Mouse (Mus musculus) stomach, embryonic 15.5 days (tissue): ENCODE results near the gene Mrps7. TPM values are rescaled to one million over a fixed set of nuclear protein-coding genes. Genes with fewer than 3 reads are reported as not detected.

Source experiments
- ATAC-seq: fragments of 200-750 bp; cut with Nextera tagmentation; 2 replicates; pipeline ENCODE4 v1.8.0; 2017; ENCODE audit warnings: low read depth, moderate number of reproducible peaks, moderate TSS enrichment; ENCODE audit not compliant: insufficient read depth, low FRiP score
- H3K27ac ChIP-seq: fragments of 300-500 bp; sonication (generic); 2 replicates; pipeline ENCODE4 v1.5.1; 2015; ENCODE audit warnings: mild to moderate bottlenecking, inconsistent platforms
- H3K27me3 ChIP-seq: fragments of 300-500 bp; sonication (generic); replicated peaks from 2 replicates; pipeline ENCODE4 v1.6.1; 2015; ENCODE audit warnings: inconsistent platforms
- H3K36me3 ChIP-seq: fragments of 300-500 bp; sonication (generic); 2 replicates; pipeline ENCODE4 v1.6.1; 2015; ENCODE audit warnings: inconsistent platforms
- H3K4me1 ChIP-seq: fragments of 300-500 bp; sonication (generic); 2 replicates; pipeline ENCODE4 v1.6.1; 2015; ENCODE audit warnings: inconsistent platforms
- H3K4me2 ChIP-seq: fragments of 300-500 bp; sonication (generic); 2 replicates; pipeline ENCODE4 v1.6.1; 2015; ENCODE audit warnings: mild to moderate bottlenecking, inconsistent platforms
- H3K4me3 ChIP-seq: fragments of 300-500 bp; sonication (generic); replicated peaks from 2 replicates; pipeline ENCODE4 v1.5.1; 2015; ENCODE audit warnings: inconsistent platforms
- H3K9ac ChIP-seq: fragments of 300-500 bp; sonication (generic); 2 replicates; pipeline ENCODE4 v1.6.1; 2015; ENCODE audit warnings: inconsistent platforms
- H3K9me3 ChIP-seq: fragments of 300-500 bp; sonication (generic); 2 replicates; pipeline ENCODE4 v1.6.1; 2016; ENCODE audit warnings: inconsistent platforms
- WGBS: fragments of 180-500 bp; shearing (Covaris S2); methylation state at CpG from one replicate; pipeline ENCODE4 v1.1.7; 2015; 5-methylcytosine and 5-hydroxymethylcytosine counted together
- polyA plus RNA-seq: library from polyadenylated mRNA; unstranded; fragments of >200 nt; fragmentation: Nextera tagmentation; extraction: Ambion mirVana; gene quantifications from 2 replicates; pipeline ENCODE4 v1.2.1, GENCODE M21; 2015

Gene Mrps7
- polyA plus RNA-seq, 1 experiment from 2014 or later, result 81.7 TPM

DNA sequence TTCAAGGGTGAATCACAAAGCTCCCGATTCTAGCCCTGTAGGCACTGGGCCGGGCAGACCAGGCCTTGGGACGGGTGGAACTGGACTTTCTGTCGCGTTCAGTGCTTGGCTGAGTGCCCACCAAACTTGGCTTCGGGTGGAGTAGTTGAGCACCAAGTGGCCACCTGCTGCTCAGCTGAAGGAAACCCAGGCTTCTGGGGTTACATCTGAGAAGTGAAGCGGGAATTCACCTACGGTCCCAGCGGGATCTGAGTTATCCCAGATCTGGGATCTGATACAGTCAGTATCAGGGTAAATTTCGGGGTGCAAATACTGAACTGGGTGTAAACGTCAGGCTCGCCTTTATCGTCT, 8.3 kb downstream of the Mrps7 start:
- H3K4me3 ChIP-seq, result peak overlapping the region; percentile 79
- peaks cover 19% of the 10 kb centered on the region; the same call in 1 of the 2 replicates for H3K4me1 ChIP-seq
- peaks cover 18% of the 10 kb centered on the region for H3K36me3 ChIP-seq
- ATAC-seq, result peak; percentile 5
- H3K4me2 ChIP-seq, result peak overlapping the region; percentile 91
- peak overlapping the region; percentile 81 for H3K9ac ChIP-seq
- H3K27me3 ChIP-seq, result no peaks in the 10 kb centered on the region
- no peaks in the 10 kb centered on the region for H3K9me3 ChIP-seq
- WGBS, result under 1% methylated on average over 13 of the region's 13 CpGs
- H3K27ac ChIP-seq, result peak overlapping the region; percentile 98

DNA sequence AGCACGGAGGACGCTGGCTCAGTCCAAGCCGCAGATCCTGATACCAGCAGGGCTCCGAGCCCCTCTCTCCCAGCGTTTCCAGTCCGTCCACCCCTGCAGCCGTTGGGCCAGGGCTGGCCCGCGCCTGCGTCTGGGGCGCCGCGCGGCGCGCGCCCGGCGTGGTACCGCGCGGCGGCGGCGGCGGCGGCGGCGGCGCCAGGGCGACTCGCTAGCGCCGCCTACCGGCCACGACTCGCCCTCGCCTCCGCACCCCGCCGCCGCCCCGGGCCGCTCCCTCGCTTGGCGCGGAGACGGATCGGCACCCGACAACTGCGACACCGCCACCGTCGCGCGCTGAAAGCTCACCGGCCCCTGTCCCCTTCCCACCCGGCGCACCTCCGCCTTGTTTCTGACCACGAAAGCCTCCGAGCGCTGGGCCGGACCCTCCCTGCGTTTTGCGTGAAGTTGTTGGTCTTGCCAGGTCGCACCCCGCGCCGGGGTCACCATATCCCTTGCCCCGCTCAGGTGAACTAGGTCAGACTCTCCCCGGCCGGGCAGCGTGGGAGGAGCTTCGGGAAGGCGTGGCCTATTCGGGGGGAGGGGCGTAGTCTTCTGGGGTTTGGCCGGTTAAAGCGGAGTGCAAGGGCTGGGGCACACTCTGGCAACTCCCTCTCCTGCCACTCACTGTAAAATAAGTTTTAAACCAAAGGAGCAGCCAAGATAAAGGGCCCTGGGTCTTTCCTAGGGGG, 8.8 kb downstream of the Mrps7 start, which contains the start of gene Mif4gd:
TSS of gene Mif4gd (minus strand) at position 560 of the 728 bp plus-strand sequence.
- Histone ChIP-seq H3K4me3 (peak within 1 kb of the TSS; percentile 79), H3K4me1 (peaks cover 19% of the 10 kb centered on the region; the same call in 1 of the 2 replicates), H3K27ac (peak within 1 kb of the TSS; percentile 98), H3K27me3 (no peaks in the 10 kb centered on the region), H3K36me3 (peaks cover 18% of the 10 kb centered on the region; the same call in 1 of the 2 replicates), H3K4me2 (peak within 1 kb of the TSS; percentile 91), H3K9me3 (no peaks in the 10 kb centered on the region), H3K9ac (peak within 1 kb of the TSS; percentile 81)
- WGBS, result under 1% methylated on average over 68 of the region's 80 CpGs
- peak; percentile 84 for ATAC-seq

DNA sequence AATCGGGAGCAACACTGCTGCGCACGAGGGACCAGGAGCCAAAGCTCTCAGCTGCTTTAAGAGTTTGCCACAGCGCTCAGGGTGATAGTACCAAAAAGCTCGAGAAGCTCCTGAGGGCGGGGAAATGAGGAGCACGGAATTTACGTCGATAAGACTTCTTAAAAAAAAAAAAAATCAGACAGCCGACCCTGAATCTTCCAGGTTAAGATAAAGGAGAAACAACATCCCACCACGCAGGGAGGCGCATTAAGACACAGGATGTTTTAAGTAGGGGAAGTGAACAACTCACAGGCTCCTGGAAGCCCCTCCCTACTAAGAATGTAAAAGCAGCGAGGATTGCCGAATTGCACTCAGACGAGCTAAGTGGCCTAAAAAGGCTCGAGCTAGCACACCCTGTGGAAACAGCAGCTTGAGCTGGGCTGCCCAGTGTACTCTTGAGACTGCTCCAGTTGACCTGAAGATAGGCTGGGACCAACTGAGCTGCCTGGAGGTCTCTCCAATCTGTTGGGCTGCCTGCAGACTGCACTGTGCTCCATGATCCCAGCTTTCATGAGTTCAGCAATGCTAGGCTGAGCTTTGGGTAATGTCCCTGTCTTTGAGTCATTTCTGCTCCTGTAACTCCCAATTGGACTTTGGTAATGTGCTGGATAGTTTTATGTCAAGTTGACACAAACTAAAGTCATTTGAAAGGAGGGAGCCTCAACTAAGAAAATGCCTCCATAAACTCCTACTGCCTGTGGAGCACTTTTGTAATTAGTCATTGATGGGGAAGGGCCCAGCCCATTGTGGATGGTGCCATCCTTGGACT, 9.6 kb downstream of the Mrps7 start:
- ATAC-seq, result no peak
- H3K4me1 ChIP-seq, result peaks cover 19% of the 10 kb centered on the region; the same call in 1 of the 2 replicates

DNA sequence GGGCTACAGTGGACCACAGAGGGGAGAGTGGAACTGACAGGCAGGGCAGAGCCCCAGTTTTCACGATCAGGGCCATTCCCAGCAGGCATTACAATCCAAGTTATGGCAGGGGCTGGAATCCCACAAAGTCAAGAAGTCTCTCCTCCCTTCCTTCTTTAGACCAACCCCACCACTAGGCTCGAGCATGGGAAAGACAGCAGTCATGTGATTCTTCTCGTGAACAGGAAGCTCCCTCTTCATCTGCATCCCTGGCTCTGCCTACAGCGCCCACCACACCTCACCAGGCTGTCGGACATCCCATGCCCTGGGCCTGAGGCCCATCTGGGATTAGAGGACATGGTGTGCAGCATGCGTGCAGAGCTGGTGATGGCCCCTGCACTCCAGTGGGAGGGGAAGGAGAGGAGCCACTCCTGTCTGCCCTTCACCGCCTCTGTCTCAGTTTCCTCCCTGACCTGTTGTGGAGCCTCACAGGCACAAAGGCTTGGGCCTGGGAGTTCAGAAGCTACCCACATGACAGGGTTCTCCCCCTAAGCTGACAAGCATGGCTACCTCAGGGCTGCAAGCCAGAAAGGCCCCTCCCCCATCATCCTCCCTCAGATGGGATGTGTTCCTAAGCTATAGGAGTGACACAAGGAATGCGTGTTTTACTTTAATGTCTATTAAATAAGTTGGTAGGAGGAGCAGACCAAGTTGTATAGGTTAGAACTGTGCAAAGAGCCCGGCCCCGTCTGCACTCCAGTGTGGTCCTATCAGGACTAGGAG, 10.8 kb downstream of the Mrps7 start:
- no peak for ATAC-seq
- H3K27me3 ChIP-seq, result no peaks in the 10 kb centered on the region
- no peaks in the 10 kb centered on the region for H3K9me3 ChIP-seq
- H3K27ac ChIP-seq, result 0 out of 2 replicates have a peak overlapping the region, but pooled peaks have one; percentile 27
- peaks cover 19% of the 10 kb centered on the region; the same call in 1 of the 2 replicates for H3K4me1 ChIP-seq
- WGBS, result 78% methylated on average over 10 of the region's 10 CpGs
- no peak overlapping the region for H3K4me2 ChIP-seq
- H3K36me3 ChIP-seq, result peaks cover 5% of the 10 kb centered on the region; the same call in 1 of the 2 replicates
- H3K4me3 ChIP-seq, result no peak overlapping the region
- no peak overlapping the region for H3K9ac ChIP-seq

More for the DNA sequence above, 9.6 kb downstream of the Mrps7 start:
- Histone ChIP-seq H3K9me3 (no peaks in the 10 kb centered on the region), H3K27ac (peak overlapping the region; percentile 98), H3K36me3 (peaks cover 14% of the 10 kb centered on the region; the same call in 1 of the 2 replicates), H3K9ac (peak overlapping the region; percentile 81), H3K27me3 (no peaks in the 10 kb centered on the region), H3K4me3 (peak overlapping the region; percentile 79), H3K4me2 (peak overlapping the region; percentile 91)
- WGBS, result 0% methylated on average over 16 of the region's 16 CpGs

DNA sequence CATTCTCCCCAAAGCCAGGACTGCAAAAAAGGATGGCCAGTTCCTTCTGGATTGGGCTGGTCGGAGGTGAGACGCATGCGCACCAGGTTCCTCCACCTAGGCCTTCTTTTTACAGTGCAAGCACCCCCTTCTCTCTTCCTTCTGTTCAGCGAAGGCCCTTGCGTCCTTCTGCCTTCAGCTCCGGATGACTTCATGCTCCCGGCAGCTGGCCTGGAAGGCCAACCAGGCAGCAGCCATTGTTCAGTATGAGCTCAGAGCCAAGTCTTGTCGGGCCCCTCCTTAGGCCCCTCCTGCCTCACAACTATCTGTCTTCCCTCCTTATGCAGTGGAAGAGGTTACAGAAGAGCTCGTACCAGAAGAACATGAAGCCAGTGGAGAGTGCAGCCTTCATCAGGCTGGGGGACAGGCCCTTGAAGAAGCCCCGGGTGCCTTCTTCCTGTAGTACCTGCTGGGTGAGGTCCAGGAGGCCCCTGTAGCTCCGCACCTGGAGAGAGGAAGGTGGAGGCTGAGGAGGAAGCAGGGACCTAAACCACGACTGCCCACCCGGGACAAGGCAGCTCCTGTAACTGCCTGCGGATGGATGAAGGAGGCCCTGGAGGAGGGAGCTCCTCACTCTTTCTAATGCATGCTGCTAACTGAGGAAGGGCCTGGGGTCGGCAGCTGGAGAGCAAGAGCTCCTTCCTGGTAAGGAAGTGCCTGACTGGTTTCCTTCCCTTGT, 11.5 kb downstream of the Mrps7 start:
- Histone ChIP-seq H3K36me3 (peaks cover 5% of the 10 kb centered on the region; the same call in 1 of the 2 replicates), H3K9ac (no peak overlapping the region), H3K27me3 (no peaks in the 10 kb centered on the region), H3K4me1 (peaks cover 19% of the 10 kb centered on the region; the same call in 1 of the 2 replicates), H3K4me2 (no peak overlapping the region), H3K27ac (peak overlapping the region; percentile 27), H3K4me3 (no peak overlapping the region), H3K9me3 (no peaks in the 10 kb centered on the region)
- 76% methylated on average over 15 of the region's 15 CpGs for WGBS
- ATAC-seq, result no peak

DNA sequence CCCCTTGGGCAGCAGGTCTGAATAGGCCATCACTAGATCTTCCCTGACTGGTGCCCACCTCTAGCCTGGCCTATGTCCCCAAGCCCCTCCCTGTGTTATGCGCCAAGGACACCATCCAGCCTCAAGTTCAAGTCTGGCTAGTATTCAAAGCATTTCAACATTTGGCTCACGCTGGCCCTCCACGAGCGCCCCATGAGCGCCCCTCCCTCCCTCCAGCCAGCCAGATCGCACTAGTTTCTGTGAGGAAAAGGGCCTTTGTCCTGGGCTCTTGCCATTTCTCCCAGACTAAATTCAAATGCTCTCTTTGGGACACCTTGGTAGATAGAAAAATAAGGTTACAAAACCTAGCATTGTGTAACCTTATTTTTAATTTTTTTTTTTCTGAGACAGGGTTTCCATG, 12.2 kb downstream of the Mrps7 start:
- Histone ChIP-seq H3K4me1 (peaks cover 19% of the 10 kb centered on the region; the same call in 1 of the 2 replicates), H3K9me3 (no peaks in the 10 kb centered on the region), H3K9ac (no peak overlapping the region), H3K4me3 (no peak overlapping the region), H3K4me2 (no peak overlapping the region), H3K27me3 (no peaks in the 10 kb centered on the region), H3K27ac (no peak overlapping the region), H3K36me3 (peaks cover 5% of the 10 kb centered on the region; the same call in 1 of the 2 replicates)
- ATAC-seq, result no peak
- WGBS, result 87% methylated on average over 6 of the region's 6 CpGs

DNA sequence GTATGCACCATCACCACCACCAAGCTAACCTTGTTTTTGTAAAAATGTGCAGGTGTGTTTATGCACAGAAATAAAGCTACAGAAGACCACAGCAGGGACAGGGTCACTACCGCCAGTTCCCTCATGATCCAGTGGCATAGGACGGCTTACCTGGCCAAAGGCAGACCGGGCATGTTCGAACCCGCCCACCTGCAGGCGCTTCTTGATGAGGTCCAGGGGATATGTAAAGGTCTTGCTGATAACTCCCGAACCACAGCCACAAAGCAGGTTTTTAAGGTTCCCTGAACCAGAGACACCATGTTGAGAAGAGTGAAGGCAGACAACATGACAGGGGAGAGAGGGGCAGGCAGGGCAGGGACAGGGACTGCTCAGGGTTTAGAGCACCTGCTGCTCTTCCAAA, 12.6 kb downstream of the Mrps7 start:
- ATAC-seq, result no peak
- Histone ChIP-seq H3K4me3 (no peak overlapping the region), H3K36me3 (peaks cover 5% of the 10 kb centered on the region; the same call in 1 of the 2 replicates), H3K4me2 (no peak overlapping the region), H3K27me3 (no peaks in the 10 kb centered on the region), H3K9me3 (no peaks in the 10 kb centered on the region), H3K4me1 (peaks cover 19% of the 10 kb centered on the region; the same call in 1 of the 2 replicates), H3K9ac (no peak overlapping the region), H3K27ac (no peak overlapping the region)
- WGBS, result 88% methylated on average over 7 of the region's 7 CpGs

DNA sequence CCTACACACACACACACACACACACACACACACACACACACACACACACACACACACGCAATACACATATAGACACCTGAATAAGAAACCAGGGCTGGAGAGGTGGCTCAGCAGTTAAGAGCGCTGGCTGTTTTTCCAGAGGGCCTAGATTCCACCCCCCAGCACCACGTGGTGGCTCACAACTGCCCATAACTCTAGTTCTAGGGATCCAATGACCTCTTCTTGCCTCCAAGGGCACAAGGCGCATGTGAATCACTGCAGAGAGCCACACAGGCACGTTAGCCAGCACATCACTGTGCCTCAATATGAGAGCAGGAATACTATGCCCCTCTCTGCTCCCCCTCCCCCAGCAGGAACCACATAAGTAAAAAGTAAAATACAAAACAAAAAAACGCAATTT, 13.2 kb downstream of the Mrps7 start:
- H3K27ac ChIP-seq, result no peak overlapping the region
- 77% methylated on average over 6 of the region's 6 CpGs for WGBS

DNA sequence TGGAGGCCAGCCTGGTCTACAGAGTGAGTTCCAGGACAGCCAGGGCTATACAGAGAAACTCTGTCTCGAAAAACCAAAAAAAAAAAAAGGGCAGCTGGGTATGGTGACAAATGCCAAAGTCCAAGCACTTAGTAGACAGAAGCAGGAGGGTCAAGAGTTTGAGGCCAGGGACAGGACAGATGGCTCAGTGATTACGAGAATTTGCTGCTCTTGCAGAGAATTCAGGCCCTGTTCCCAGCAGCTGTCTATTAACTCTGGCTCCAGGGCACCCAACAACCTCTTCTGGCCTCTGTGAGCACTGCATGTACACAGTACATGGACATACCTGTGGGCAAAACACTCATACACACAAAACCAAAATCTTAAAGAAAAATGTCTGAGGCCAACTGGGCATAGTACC, 14.3 kb downstream of the Mrps7 start:
- Histone ChIP-seq H3K27ac (no peak overlapping the region), H3K4me3 (no peak overlapping the region), H3K27me3 (no peaks in the 10 kb centered on the region), H3K9me3 (no peaks in the 10 kb centered on the region), H3K36me3 (peaks cover 9% of the 10 kb centered on the region), H3K4me1 (peaks cover 12% of the 10 kb centered on the region; the same call in 1 of the 2 replicates), H3K9ac (no peak overlapping the region), H3K4me2 (no peak overlapping the region)
- no peak for ATAC-seq
- 66% methylated on average over 2 of the region's 2 CpGs for WGBS

More for the DNA sequence above, 13.2 kb downstream of the Mrps7 start:
- Histone ChIP-seq H3K4me1 (peaks cover 15% of the 10 kb centered on the region; the same call in 1 of the 2 replicates), H3K9me3 (no peaks in the 10 kb centered on the region), H3K36me3 (peaks cover 5% of the 10 kb centered on the region; the same call in 1 of the 2 replicates), H3K9ac (no peak overlapping the region), H3K4me2 (no peak overlapping the region), H3K27me3 (no peaks in the 10 kb centered on the region), H3K4me3 (no peak overlapping the region)
- no peak for ATAC-seq

DNA sequence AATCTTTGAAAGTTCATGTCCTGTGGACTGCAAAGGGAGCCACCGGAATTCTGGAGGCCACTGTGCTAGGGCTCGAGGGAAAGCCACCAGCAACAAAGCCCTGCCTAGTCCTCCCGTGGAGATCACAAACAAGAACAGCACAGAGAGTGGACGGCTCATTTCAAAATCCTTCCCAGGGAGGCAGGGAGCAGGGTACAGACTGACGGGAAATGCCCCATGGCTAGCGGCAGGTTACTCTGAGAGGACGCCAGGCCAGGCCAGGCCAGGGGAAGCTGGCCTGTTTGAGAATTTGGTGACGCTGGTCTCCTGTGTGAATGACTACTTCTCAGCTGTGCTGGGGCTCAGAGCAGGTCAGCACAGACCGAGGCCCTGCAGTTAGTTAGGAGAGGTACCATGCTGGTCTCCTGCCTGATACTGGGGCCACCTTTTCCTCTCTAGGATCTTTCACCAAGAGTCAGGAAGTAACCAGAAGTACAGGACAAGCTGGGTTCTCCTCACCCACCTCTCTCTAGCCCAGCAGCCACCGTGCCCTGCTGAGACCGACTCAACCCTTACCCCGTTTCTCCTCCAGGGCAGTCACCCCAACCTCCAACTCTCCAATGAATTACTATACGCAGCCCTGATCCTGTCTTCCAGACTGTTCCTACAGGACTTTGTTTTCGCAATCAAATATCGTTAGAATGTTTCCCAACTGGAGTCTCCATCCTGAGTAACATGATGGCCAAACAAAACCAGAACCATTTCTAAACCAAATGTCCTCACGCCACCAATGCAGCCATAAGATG, 15.2 kb downstream of the Mrps7 start:
- peaks cover 9% of the 10 kb centered on the region for H3K36me3 ChIP-seq
- ATAC-seq, result no peak
- no peak overlapping the region for H3K4me3 ChIP-seq
- 89% methylated on average over 16 of the region's 16 CpGs for WGBS
- H3K9ac ChIP-seq, result no peak overlapping the region
- no peaks in the 10 kb centered on the region for H3K9me3 ChIP-seq
- no peaks in the 10 kb centered on the region for H3K27me3 ChIP-seq
- H3K4me1 ChIP-seq, result 0 out of 2 replicates have a peak, but pooled peaks cover 6% of the 10 kb centered on the region
- no peak overlapping the region for H3K27ac ChIP-seq
- no peak overlapping the region for H3K4me2 ChIP-seq
